Mouse (Mus musculus): Measurements from ENCODE around the gene Gm3095. TPM values are rescaled to one million over a fixed set of nuclear protein-coding genes. Genes with fewer than 3 reads are reported as not detected.
"Not testable (repeated sequence)": the region's sequence is repeated elsewhere in the genome, so short reads cannot be mapped to it uniquely, and the experiment has no call there.

The Gm3095 gene
- under 1 TPM; 0.30 to 0.56 TPM for total RNA-seq (2021)
- long read RNA-seq, experiment 1 = 0 reads
- long read RNA-seq, experiment 2 = 0 reads

- not testable (repeated sequence) for DNase-seq (ENCODE audit: low spot score in 2 of 2)
Observed at GRCm38 (mm10) chr14:3963247-3963646, at the start of gene Gm3095. Gm3095 (plus strand) TSS chr14:3963547.

GRCm38 (mm10) chr14:3931456-3931855 is 31.9 kb upstream of the Gm3095 start, which contains the start of gene Gm3029:
Gm3029 (plus strand) TSS chr14:3931756.
- DNase-seq (ENCODE audit: low spot score in 2 of 2) = not testable (repeated sequence)

GRCm38 (mm10) chr14:3998094-3998493 is 34.7 kb downstream of the Gm3095 start, which contains the start of gene Gm3099:
Gm3099 (plus strand) TSS chr14:3998394.
- not testable (repeated sequence) for DNase-seq (ENCODE audit: low spot score in 2 of 2)

Other genes with a start within 250 kb of the Gm3095 start
- 1 to 10 TPM in 1 of 2 experiments, under 1 TPM in 1; 0.61 to 1.7 TPM for gene Gm3002, start 153.5 kb upstream of the Gm3095 start, total RNA-seq (2021)
- not detected for gene Gm3033, start 117.3 kb upstream of the Gm3095 start, total RNA-seq (2021)
- gene Gm2916, start 79.4 kb upstream of the Gm3095 start, total RNA-seq (2021) = not detected
- gene Gm3029, start 31.8 kb upstream of the Gm3095 start, total RNA-seq (2021) = not detected
- not detected for gene Gm3099, start 34.8 kb downstream of the Gm3095 start, total RNA-seq (2021)
- 1 to 10 TPM; 2.4 to 2.6 TPM for gene Gm5796, start 60.4 kb downstream of the Gm3095 start, total RNA-seq (2021)
- under 1 TPM; 0.26 to 0.28 TPM for gene Gm3115, start 120.6 kb downstream of the Gm3095 start, total RNA-seq (2021)
- gene Gm8108, start 147.0 kb downstream of the Gm3095 start, total RNA-seq (2021) = 1 to 10 TPM; 2.3 to 3.9 TPM
- gene Gm3127, start 201.5 kb downstream of the Gm3095 start, total RNA-seq (2021) = not detected
- gene Gm2974, start 219.0 kb downstream of the Gm3095 start, total RNA-seq (2021) = under 1 TPM; 0.28 to 0.79 TPM